Mouse (Mus musculus) lung, postnatal 10 days (tissue): ENCODE results near the gene Dab2ip.

Source experiments
- DNase-seq: peaks from one replicate; pipeline ENCODE4 v3.0.0; 2021

Dab2ip gene

DNA sequence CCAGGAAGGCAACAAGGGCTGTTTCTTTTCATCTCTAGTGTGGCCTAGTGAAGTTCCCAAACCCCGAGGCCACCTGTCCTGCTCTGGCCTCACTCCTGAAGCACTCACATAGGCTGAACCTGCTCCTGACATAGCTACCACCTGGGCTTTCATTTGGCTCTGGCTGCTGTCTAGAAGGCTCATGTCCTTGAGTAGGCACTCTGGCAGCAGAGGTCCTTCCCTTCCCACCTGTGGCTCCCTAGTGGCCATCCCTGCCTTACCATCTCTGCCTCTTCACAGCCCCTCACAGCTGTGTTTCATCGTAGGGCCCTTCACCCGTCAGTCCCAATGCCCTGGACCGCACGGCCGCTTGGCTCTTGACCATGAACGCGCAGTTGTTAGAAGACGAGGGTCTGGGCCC is 162.9 kb downstream of the Dab2ip start:
- DNase-seq, result no peak

DNA sequence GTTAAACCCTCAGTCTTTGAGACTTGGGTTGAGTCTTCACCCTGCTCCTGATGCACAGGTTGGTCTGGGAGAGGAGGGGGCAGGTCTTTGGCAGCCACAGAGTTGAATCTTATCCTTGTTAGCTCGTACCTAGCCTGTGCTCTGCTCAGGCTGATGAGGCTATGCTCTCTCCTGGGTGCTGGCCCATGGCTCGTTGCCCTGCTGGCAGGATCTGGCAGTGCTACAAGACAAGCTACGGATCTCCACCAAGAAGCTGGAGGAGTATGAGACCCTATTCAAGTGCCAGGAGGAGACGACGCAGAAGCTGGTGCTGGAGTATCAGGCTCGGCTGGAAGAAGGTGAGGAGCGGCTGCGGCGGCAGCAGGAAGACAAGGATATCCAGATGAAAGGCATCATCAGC is 164.8 kb downstream of the Dab2ip start:
- no peak for DNase-seq

DNA sequence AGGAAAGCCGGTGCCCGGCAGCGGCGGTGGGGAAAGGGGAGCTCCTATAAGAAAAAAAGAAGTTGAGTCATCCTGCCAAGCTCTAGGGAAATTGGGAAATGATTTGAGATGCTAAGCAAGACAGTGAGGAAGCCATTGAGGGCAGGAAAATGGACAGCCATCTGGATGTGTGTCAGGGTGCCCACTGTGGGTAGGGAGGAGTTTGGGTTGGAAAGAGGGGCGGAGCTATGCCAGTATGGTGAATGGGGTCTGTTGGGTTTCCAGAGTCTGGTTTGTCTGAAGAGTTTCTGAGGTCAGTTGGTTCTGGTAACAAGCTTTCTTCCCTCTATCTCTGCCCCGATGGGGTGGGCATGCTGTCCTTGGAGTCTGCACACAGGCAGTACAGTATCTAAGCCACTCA is 165.2 kb downstream of the Dab2ip start:
- DNase-seq, result no peak

DNA sequence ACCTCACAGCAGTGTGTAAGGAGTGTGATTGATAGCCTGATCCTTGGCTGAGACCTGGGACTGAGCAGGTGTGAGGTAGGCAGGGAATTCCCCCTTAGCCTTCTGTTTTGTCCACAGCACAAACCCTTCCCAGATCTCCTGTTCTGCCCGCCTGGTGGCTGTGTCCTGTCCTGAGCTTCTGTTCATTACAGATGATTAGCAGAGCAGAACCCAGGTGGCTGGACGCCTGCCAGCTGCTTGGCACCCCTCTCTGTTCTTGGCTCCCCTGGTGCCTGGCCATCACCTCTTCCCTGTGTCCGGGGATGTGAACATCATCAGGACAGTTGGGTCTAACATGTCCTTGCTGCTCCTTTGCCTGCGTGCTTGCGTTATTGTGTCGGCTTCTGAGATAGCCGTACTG is 165.6 kb downstream of the Dab2ip start:
- no peak for DNase-seq

DNA sequence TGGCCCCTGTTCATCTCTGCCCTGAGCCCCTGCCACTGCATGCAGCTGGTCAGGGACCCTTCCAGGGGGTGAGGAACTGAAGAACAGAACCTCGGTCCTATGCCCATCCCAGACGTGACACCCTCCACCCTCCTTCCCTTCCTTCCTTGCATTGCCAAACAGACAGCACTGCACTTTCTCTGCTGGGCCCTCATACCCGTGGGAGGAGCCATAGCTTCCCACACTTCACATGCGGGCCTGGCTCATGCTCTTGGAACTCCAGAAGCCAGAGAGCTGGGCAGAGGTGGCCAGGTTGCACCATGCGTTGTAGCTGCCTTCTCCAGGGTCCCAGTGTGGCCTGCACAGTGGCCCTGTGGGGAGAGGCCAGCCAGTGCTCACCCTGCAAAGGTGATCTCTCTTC is 170.6 kb downstream of the Dab2ip start:
- DNase-seq, result no peak

DNA sequence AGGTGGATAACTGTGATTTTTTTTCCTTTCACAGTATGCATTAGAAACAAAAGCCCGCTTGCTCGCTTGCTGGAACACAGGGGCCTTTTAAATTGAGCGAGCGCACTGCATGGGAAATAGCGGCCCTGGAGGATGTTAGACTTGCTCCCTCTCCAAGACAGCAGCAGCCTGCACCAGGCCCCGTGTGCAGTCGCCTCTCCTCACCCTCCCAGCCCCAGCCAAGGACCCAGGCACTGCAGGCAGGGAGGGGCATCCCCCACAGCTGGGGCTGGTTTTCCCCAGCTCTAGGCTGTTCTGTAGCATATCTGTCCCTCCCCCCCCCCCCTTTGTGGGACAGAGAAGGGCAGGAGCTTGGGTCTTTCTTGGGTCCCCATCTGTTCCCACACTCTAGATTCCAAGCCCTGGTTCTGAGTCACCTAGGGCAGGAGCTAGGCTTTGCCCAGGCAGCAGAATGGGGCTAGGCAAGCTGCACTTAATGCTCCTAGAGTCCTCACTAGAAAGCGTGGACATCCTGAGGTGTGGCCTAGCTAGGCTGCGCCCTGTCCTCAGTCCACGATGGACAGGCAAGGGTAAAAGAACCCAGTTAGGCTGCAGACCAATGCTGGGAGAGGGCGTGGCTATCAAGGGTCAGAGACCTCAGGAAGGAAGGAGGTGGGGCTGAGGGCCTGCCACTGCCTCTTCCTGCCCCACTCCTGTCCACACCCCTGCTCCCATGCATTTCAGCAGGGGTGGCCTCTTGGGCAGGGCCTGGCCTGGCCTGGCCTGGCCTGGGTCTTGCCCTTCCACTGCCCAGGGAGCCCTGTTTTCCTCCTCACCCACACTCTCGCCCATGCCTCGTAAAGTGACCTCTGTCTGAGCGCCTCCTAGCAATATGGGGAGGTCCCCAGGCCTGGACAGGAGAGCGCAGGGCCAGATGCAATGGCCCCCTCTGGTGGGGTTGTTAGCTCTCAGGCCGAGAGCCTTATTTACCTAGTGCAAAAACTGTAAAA is 171.3 kb downstream of the Dab2ip start:
- DNase-seq, result peak; percentile 90

DNA sequence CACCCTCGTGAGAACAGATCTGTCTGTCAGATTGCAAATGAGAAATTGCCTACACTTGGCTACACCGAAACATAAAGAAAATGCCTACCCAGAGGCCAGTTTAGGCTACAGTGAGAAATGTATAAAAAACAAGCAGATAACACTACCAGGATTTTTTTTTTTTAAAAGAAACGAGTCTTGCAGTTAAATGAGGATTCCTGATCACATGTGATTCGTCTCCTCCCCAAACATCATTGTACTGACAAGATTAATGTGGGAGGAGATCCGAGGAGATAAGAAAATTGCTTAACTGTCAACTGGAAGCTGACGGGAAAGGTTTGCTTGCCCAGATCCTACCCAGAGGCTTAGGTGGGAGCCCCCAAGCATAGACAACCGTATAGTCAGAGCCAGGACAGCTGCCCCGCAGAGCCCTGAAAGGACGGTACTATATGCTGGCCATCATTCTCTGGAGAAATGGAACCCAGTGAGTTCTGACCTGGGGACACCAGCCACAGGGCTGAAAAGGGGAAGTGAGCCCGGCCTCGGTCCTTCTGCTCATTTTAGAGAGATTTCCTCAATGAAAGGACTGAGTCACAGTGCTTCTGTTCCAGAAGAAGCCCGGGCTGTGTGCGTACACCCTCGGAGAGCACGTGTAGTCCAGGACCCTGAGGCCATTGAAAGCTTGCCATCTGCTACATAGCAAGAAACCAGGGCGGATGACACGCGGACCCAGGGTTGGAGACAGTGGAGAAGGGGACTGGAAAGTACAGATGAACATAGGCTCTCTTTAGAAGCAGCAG is 173.8 kb downstream of the Dab2ip start:
- DNase-seq, result no peak

DNA sequence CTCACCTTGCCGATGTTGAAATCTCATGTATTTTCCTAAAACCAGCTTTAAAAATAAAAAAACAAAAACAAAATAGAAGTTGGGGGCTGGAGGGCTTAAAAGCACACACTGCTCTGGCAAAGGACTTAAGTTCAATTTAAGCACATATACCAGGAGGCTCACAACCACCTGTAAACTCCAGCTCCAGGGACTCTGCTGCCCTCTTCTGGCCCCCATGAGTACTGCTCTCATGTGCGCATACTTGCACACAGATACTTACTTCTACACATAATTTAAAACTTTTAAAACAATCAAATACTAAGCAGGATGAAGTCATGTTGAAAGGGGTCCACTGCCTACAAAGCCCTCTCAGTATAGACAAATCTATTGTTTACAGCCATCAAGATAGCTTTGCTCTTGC is 176.9 kb downstream of the Dab2ip start:
- no peak for DNase-seq

DNA sequence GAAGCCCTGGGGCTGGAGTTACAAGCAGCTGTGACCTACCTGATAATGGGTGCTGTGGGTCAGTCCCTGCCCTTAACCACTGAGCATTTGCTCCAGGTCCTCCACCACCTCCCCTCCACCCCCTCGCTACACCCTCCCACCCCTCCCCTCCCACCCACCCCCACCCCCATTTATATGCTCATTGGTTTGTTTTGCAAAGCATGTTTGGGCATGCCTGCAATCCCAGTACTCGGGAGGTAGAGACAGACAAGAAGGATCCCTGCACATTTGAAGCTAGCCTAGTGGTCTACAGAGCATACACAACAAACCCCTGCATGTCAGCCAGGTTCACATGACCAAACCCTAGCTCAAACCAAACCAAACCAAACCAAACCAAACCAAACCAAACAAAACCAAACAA is 178.0 kb downstream of the Dab2ip start:
- no peak for DNase-seq

DNA sequence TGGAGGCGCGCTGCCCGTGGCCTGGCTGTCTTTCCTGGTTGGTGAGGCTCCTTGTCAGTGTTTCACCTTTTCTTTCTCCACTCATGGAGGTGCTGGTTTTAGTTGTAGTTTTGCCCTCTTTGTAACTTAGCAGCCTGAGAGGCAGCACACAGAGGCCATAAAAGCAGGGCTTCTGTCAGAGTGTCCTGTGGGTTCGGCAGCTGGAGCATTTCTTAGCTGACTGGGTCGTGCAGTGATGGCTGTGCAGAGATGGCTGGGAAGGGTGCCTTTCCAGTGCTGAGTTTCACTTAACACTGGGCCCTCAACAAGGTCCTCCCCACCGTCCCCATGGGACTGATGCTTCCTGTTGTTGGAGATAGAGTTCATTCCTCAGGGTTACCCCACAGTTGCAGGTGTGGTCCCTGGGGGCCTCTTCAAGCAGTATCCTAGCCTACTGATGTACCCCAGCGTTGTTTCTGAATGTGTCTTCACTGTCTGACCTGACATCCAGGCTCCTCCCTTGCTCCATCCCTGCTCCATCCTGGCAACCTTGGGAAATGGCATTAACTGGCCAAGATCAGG is 179.5 kb downstream of the Dab2ip start:
- no peak for DNase-seq

DNA sequence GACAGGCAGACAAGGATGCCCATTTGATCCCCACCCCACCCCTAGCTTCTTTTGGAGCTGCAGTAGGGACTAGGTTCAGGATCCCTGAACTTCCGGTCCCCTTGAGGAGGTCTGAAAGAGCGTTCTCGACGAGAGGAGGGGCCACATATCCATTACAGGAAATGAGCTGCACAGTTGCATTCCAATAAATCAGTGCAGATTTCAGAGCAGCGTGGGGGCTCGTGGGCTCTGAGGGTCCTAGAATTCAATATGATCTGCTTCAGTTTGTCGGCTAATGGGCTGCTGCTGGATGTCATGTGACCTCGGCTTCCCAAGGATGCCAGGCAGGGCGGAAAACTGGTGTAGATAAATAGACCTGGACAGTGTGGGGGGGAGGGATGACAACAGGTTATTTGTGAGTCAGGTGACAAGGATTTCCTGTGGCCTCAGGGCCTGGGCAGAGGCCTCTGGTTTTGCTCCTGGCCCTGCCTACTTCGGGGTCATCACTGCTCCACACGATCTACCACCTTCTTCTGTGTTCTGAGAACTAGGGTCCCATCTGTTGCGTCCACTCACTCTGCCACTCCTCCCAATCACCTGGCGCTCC is 181.7 kb downstream of the Dab2ip start:
- no peak for DNase-seq

DNA sequence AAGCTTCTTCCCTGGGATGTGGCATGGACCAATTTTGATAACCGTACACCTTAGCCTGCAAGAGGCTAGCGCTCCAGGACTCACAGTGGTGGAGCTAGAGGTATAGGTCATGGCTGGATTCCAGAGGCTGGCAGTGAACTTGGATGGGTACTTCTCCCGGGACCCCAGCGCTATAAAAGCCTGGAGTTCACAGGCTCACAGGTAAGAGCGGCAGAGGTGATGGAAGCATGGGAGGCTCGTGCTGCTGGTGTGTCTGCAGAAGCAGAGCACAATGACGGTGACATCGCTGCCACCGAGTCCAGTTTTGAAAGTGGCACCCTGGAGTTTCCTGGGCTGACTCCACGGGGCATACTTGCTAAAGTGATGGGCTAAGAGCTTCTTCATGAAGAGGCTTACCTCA is 187.8 kb downstream of the Dab2ip start:
- no peak for DNase-seq

DNA sequence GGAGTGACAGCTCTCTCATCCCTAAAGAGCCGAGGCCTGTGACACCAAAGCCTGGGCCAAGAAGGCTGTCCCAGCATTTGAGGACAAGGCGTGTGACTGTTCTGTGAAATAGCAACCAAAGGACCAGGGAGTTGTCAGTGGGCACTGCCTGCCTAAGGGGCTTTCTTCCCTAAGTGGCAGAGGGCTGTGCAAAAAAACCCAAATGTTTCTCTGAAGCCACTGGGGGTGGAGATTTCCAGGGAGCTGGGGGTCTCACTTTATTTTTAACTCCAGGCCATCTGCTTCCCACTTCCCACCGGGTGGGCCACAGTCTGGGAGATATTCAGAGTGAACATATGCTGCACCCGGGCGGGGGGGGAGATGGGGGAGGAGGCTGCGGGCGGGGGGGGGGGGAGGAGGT is 188.6 kb downstream of the Dab2ip start:
- no peak for DNase-seq

DNA sequence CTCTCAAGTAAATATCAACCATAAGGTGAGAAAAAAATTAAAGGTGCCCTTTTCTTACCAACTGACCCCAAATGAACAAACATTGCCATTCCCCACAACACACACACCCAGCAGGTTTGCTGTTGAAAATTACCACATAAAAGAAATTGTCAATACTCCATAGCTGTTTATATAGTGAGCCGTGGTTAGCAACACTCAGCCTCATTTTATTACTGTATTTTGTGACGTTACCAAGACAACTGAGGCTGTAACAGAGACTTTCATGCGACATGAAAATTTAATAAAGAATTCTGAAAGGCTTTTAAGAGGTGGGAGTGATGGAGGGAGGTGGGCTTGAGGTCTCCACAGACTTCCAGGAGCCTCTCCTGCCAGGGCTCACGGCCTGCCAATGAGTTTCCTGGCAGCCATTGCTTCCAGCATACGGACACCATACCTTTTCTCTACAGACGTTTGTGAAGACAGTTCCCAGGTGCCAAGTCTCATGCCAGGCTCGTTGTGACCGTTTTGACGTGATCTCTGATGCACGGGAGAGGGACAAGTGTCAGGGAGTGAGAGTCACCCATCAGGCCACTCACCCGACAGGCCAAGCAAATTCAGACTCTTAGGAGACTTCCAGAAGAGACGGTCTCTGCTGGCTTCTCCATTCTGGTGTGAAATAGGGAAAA is 189.4 kb downstream of the Dab2ip start:
- DNase-seq, result no peak

DNA sequence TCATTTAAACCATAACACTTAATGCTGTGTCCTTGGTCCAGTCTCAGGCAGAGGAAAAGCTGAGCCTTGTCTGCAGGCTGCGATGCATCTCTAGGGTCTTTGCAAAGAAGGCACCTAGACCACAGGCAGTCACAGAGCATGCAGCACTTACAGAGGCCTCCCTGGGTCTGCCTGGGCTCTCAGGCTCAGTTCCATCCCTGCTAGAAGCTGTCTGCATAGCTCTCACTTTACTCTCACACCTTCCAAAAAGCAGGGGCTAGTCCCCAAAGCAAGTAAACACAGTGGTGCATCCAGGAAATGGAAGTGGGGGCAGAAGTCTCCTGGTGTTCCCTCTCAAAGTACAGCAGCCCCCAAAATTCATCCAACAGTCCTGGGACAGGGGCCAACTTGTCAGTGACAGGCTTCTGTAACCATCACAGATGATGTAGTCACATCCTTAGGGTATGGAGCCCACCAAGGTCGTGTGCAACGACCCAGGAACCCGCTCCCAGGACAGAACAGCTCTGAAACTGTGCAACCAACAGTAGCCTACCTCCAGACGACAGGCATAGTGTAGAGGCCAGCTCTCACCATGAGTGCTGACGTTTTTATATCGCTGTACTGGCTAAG is 192.6 kb downstream of the Dab2ip start:
- peak; percentile 60 for DNase-seq

DNA sequence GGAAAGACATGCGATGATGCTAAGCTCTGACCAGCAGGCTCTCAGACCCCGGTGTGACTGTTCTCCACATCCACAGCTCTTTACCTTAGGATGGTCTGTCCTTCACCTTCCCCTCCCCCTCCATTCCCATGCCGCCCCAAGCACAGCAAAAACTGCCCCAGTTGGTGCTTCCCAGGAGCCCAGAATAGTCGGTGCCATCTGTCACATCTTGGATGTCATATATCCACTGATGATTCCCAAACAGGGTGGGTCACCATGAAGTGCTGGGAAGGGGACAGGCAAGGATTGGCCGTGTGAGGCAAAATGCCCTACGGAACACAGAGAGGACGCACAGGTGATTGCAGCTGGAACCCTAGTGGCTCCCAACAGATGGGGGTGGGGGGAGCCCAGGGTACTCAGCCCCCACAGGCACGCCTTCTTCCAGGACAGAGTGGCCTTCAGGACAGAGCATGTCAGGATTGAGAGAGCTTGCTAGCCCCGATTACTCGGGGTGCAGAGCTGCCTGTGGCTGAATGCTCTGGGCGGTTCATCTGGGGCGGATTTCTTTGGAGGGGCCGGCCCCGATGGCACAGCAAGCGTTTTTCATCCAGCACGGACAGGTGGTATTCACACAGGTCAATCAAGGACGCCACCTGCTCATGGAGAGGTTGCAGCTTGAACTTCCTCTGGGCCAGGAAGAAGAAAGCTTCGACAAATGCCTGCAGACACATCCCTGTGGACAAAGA is 193.9 kb downstream of the Dab2ip start:
- DNase-seq, result no peak

DNA sequence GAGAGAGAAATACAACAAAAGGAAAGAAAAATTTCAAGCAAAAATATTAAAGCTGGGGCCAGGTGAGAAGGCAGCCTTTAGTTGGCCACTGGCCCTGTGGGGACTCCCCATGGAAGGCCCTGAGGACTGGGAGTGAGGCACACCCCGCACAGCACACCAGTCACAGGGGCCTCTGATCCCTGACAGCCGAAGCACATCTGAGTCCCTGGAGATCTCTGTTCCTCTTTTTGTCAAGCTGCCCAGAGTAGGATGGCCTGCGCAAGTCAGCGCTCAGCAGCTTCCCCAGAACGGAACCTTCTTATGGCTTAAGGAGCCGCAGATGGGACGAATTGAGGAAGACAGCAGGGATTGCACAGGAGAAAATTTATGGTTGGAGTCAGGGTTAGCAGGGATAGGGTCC is 198.4 kb downstream of the Dab2ip start:
- DNase-seq, result no peak

DNA sequence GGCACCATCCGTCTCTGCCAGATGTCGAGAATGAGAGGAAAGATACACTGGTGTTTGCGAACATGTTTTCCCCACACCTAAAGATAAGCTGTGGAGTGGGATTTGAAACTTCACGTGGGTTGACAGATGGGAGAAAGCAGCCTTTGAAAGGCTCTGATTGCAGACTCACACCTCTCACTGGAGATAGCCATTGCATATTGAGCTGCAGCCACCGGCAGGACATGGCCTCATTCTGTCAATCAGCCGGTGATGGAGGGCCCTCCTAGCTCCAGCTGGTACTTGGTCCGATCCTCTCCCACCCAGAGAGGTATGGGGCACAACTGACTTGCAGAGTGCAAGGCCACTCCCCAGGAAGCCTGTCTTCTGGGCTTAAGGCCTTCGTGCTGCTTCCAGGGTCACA is 202.3 kb downstream of the Dab2ip start:
- no peak for DNase-seq

DNA sequence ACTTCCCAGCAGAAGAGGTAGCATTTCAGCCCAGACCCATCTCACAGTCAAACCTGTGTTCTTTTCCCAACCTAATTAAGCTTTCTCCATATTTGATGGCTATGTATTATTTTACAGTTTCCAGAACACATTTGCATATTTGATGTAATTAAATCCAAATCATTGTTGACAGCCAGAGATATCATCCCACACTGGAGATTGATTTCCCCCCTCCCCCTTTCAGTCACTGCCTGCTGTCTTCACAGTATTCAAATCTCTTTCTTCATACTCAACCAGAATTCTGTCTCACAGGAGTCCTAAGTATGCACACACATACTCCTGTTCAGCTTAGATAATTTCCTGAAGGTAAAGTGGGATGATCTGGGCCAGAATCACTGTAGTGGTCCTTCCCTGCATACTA is 202.8 kb downstream of the Dab2ip start:
- no peak for DNase-seq

DNA sequence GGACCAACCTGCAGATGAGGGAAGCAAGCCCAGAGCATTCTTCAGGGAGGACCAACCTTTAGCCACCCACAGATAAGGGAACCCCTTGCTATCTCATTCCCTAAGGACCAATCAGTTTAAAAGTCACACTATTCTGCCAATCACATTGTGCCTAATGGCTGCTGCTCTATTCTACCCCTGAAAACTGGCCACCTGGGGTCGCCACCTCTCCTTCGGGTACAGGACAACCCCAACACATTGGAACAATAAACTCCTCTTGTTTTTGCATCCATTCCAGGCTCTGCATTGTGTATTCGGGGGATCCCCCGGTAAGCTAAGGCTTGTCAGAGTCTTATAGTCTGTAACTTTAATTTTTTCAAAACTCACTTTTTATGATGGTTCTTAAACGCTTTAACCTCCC is 203.4 kb downstream of the Dab2ip start:
- no peak for DNase-seq

DNA sequence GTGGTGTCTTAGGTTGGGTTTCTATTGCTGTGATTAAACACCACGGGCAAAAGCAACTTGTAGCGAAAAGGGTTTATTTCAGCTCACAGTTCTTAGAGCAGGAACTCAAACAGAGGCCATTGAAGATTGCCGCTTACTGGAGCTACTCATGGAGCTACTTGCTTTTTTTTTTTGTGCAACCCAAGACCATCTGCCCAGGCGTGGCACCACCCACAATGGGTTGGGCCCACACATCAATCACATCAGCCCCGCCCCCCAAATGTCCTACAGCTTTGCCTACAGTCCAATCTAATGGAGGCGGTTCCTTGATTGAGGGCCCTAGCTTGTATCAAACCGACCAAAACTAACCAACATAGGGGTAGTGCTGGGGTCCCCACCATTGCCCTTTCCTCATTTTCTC is 205.8 kb downstream of the Dab2ip start:
- DNase-seq, result no peak

DNA sequence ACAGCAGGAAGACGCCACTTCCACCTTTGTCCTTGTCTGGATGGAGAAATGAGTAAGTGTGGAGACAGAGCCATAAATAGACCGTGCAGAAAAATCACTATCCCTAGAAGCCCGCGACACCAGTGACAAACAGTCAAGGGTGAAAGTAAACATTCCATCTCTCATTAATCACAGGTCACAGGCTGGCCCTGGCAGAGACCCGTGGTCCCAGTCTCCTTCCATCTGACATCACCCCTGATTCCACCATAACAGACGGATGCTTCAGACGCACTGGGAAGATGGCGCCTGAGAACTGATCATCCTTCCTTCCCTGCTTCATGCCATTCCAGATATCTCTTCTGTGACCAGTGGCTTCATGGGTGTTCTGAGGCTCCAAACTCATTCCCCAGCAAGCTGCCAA is 206.3 kb downstream of the Dab2ip start:
- peak; percentile 44 for DNase-seq
